Mouse (Mus musculus): ENCODE measurements around the gene 1700020D05Rik. TPM values are rescaled to one million over a fixed set of nuclear protein-coding genes. Genes with fewer than 3 reads are reported as not detected.
A peak's percentile ranks its signal among the peaks of the same experiment; 100 is the strongest.

The 1700020D05Rik gene
- polyA plus RNA-seq, 1 experiment from 2014 or later, result 0.34 TPM

- peak overlapping the region; percentile 86 for H3K9ac ChIP-seq (ENCODE audit: low read depth, low read length)
- 1% methylated on average over 23 of the region's 68 CpGs for WGBS
- ATAC-seq (ENCODE audit: low FRiP score) (peak; percentile 62; the same call in 1 of the 2 replicates), DNase-seq (ENCODE audit: low spot score) (peak; percentile 67)
- peaks cover 7% of the 10 kb centered on the region for H3K4me1 ChIP-seq (replicated peaks; ENCODE audit: control insufficient read depth, insufficient read depth, low read length)
- no peaks in the 10 kb centered on the region for H3K27me3 ChIP-seq (ENCODE audit: control insufficient read depth, insufficient read depth, low read length)
- peak overlapping the region; percentile 54; the same call in 1 of the 2 replicates for H3K27ac ChIP-seq (ENCODE audit: low read depth, low read length)
- H3K4me3 ChIP-seq (ENCODE audit: low read depth, low read length), result peak overlapping the region; percentile 63
- H3K36me3 ChIP-seq (ENCODE audit: control insufficient read depth, insufficient read depth, low read length), result no peaks in the 10 kb centered on the region
- peak overlapping the region; percentile 99 for H3K4me2 ChIP-seq (replicated peaks; ENCODE audit: low read depth, low read length)
- no peaks in the 10 kb centered on the region for H3K9me3 ChIP-seq (ENCODE audit: control insufficient read depth, low read length)
Observed at GRCm38 (mm10) chr19:5474281-5475068, 29.1 kb downstream of the 1700020D05Rik start.

- peak within 1 kb of the TSS; percentile 86 for H3K9ac ChIP-seq (ENCODE audit: low read depth, low read length)
- DNase-seq (ENCODE audit: low spot score) (peak; percentile 79), ATAC-seq (ENCODE audit: low FRiP score) (peak; percentile 71)
- peaks cover 7% of the 10 kb centered on the region for H3K4me1 ChIP-seq (replicated peaks; ENCODE audit: control insufficient read depth, insufficient read depth, low read length)
- peak within 1 kb of the TSS; percentile 99 for H3K4me2 ChIP-seq (replicated peaks; ENCODE audit: low read depth, low read length)
- peak within 1 kb of the TSS; percentile 63 for H3K4me3 ChIP-seq (ENCODE audit: low read depth, low read length)
- WGBS, result 2% methylated on average over 22 of the region's 22 CpGs
- peak within 1 kb of the TSS; percentile 54; the same call in 1 of the 2 replicates for H3K27ac ChIP-seq (ENCODE audit: low read depth, low read length)
- H3K9me3 ChIP-seq (ENCODE audit: control insufficient read depth, low read length), result no peaks in the 10 kb centered on the region
- H3K36me3 ChIP-seq (ENCODE audit: control insufficient read depth, insufficient read depth, low read length), result no peaks in the 10 kb centered on the region
- H3K27me3 ChIP-seq (ENCODE audit: control insufficient read depth, insufficient read depth, low read length), result no peaks in the 10 kb centered on the region
Observed at GRCm38 (mm10) chr19:5473720-5474119, 29.9 kb downstream of the 1700020D05Rik start, which contains the start of gene Efemp2. Gene Efemp2, plus strand, starts transcription at chr19:5473954.

DNA sequence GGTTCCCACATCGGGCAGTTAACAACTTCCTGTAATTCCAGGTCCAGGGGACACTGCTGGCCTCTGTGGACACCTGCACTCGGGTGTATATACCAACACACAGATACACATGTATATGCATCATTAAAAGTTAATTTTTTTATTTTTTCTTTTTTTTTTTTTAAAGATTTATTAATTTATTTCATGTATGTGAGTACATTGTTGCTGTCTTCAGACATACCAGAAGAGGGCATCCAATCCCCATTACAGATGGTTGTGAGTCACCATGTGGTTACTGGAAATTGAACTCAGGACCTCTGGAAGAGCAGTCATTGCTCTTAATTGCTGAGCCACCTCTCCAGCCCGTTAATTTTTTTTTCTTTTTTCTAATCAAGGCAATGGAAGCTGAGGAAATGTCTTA, 30.7 kb downstream of the 1700020D05Rik start:
- WGBS, result 76% methylated on average over 3 of the region's 3 CpGs

GRCm38 (mm10) chr19:5471846-5472245, 31.7 kb downstream of the 1700020D05Rik start:
- Histone ChIP-seq H3K4me3 (ENCODE audit: low read depth, low read length) (no peak overlapping the region), H3K36me3 (ENCODE audit: control insufficient read depth, insufficient read depth, low read length) (no peaks in the 10 kb centered on the region), H3K27me3 (ENCODE audit: control insufficient read depth, insufficient read depth, low read length) (no peaks in the 10 kb centered on the region), H3K4me2 (replicated peaks; ENCODE audit: low read depth, low read length) (no peak overlapping the region), H3K9ac (ENCODE audit: low read depth, low read length) (no peak overlapping the region), H3K9me3 (ENCODE audit: control insufficient read depth, low read length) (no peaks in the 10 kb centered on the region), H3K4me1 (replicated peaks; ENCODE audit: control insufficient read depth, insufficient read depth, low read length) (peaks cover 7% of the 10 kb centered on the region), H3K27ac (ENCODE audit: low read depth, low read length) (no peak overlapping the region)
- DNase-seq (ENCODE audit: low spot score) (no peak), ATAC-seq (ENCODE audit: low FRiP score) (no peak)
- 40% methylated on average over 4 of the region's 5 CpGs for WGBS

More for the DNA sequence above, 30.7 kb downstream of the 1700020D05Rik start:
- Histone ChIP-seq H3K36me3 (ENCODE audit: control insufficient read depth, insufficient read depth, low read length) (no peaks in the 10 kb centered on the region), H3K9ac (ENCODE audit: low read depth, low read length) (no peak overlapping the region), H3K27ac (ENCODE audit: low read depth, low read length) (no peak overlapping the region), H3K4me1 (replicated peaks; ENCODE audit: control insufficient read depth, insufficient read depth, low read length) (peaks cover 7% of the 10 kb centered on the region), H3K27me3 (ENCODE audit: control insufficient read depth, insufficient read depth, low read length) (no peaks in the 10 kb centered on the region), H3K4me2 (replicated peaks; ENCODE audit: low read depth, low read length) (no peak overlapping the region), H3K4me3 (ENCODE audit: low read depth, low read length) (no peak overlapping the region), H3K9me3 (ENCODE audit: control insufficient read depth, low read length) (no peaks in the 10 kb centered on the region)
- DNase-seq (ENCODE audit: low spot score) (no peak), ATAC-seq (ENCODE audit: low FRiP score) (no peak)

DNA sequence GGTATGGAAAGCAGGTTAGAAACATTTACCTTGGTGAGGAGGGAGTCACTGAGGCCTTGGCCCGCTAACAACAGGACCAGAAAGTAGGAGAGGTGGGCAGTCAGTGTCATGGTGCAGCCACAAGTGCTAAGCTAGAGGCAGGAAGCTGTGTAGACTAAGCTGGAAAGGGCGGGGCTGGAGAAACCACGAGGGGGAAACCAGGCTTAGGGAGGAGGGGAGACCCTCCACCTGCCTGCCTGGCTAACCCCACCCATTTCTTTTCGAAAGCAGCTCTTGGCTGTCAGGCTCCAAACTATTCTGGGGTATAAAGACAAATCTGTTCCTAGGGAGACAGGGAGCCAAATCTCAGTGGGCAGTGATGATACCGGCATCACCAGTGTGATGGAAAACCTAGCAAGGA, 35.2 kb downstream of the 1700020D05Rik start, which contains the start of gene Ctsw:
TSS of gene Ctsw (minus strand) at position 134 of the 400 bp plus-strand sequence.
- Histone ChIP-seq H3K36me3 (ENCODE audit: control insufficient read depth, insufficient read depth, low read length) (no peaks in the 10 kb centered on the region), H3K4me3 (ENCODE audit: low read depth, low read length) (no peak within 1 kb of the TSS), H3K27ac (ENCODE audit: low read depth, low read length) (no peak within 1 kb of the TSS), H3K4me2 (replicated peaks; ENCODE audit: low read depth, low read length) (no peak within 1 kb of the TSS), H3K4me1 (replicated peaks; ENCODE audit: control insufficient read depth, insufficient read depth, low read length) (peaks cover 4% of the 10 kb centered on the region; the same call in 1 of the 2 replicates), H3K9ac (ENCODE audit: low read depth, low read length) (no peak within 1 kb of the TSS), H3K27me3 (ENCODE audit: control insufficient read depth, insufficient read depth, low read length) (no peaks in the 10 kb centered on the region), H3K9me3 (ENCODE audit: control insufficient read depth, low read length) (no peaks in the 10 kb centered on the region)
- ATAC-seq (ENCODE audit: low FRiP score) (no peak), DNase-seq (ENCODE audit: low spot score) (no peak)
- WGBS, result 72% methylated on average over 5 of the region's 5 CpGs

DNA sequence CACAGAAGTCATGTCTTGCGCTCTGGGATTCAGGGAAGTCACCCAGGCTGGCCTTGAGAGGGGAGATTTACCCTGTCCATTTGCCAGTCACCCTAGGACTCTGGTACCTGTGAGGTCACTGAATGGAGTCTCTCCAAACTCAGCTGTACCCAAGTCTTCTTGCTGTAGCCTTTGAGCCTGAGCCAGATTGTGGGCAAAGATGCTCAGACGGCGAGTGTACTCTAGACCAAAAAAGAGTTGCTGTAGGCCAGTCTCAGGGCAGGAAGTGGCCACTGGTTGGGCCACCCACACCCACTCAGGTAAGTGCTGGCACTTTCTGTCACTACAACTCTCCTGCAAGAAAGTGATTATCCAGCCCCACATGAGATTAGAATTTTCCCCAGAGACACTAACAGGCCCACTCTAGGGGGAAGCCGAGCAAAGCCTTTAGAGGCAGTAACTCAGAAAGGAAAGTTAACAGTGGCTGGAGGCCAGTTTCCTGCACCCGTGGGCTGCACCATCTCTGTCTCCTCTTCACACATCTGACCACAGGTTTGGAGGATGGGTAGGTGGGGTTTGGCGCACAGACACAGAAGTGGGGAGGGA, 36.6 kb downstream of the 1700020D05Rik start:
- WGBS, result 93% methylated on average over 6 of the region's 6 CpGs
- Histone ChIP-seq H3K27me3 (ENCODE audit: control insufficient read depth, insufficient read depth, low read length) (no peaks in the 10 kb centered on the region), H3K9ac (ENCODE audit: low read depth, low read length) (no peak overlapping the region), H3K4me1 (replicated peaks; ENCODE audit: control insufficient read depth, insufficient read depth, low read length) (peaks cover 4% of the 10 kb centered on the region; the same call in 1 of the 2 replicates), H3K9me3 (ENCODE audit: control insufficient read depth, low read length) (no peaks in the 10 kb centered on the region), H3K36me3 (ENCODE audit: control insufficient read depth, insufficient read depth, low read length) (no peaks in the 10 kb centered on the region), H3K4me3 (ENCODE audit: low read depth, low read length) (no peak overlapping the region), H3K27ac (ENCODE audit: low read depth, low read length) (no peak overlapping the region), H3K4me2 (replicated peaks; ENCODE audit: low read depth, low read length) (no peak overlapping the region)
- DNase-seq (ENCODE audit: low spot score) (no peak), ATAC-seq (ENCODE audit: low FRiP score) (no peak)

DNA sequence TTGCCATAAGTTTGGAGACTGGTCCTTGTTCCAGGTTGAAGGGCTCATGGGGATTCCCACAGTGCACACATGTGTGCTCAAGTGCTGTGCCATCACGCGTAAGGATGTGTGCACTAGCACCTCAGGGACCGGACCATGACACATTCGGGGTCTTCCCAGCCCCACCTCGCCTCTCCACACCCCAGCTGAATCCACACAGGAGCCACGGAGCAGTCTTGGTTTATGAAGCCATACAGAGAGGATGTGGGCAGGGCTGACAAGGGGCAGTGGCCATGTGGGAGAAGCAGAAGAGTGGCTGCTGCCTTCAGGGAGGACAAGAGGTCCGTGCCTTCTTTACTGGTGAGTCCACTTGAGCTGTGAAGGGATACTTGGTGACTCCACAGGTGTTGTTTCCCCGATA, 38.5 kb downstream of the 1700020D05Rik start:
- Histone ChIP-seq H3K27me3 (ENCODE audit: control insufficient read depth, insufficient read depth, low read length) (no peaks in the 10 kb centered on the region), H3K9ac (ENCODE audit: low read depth, low read length) (no peak overlapping the region), H3K4me1 (replicated peaks; ENCODE audit: control insufficient read depth, insufficient read depth, low read length) (peaks cover 9% of the 10 kb centered on the region; the same call in 1 of the 2 replicates), H3K4me2 (replicated peaks; ENCODE audit: low read depth, low read length) (no peak overlapping the region), H3K4me3 (ENCODE audit: low read depth, low read length) (no peak overlapping the region), H3K9me3 (ENCODE audit: control insufficient read depth, low read length) (no peaks in the 10 kb centered on the region), H3K27ac (ENCODE audit: low read depth, low read length) (no peak overlapping the region), H3K36me3 (ENCODE audit: control insufficient read depth, insufficient read depth, low read length) (no peaks in the 10 kb centered on the region)
- 94% methylated on average over 8 of the region's 8 CpGs for WGBS
- ATAC-seq (ENCODE audit: low FRiP score) (no peak), DNase-seq (ENCODE audit: low spot score) (no peak)

DNA sequence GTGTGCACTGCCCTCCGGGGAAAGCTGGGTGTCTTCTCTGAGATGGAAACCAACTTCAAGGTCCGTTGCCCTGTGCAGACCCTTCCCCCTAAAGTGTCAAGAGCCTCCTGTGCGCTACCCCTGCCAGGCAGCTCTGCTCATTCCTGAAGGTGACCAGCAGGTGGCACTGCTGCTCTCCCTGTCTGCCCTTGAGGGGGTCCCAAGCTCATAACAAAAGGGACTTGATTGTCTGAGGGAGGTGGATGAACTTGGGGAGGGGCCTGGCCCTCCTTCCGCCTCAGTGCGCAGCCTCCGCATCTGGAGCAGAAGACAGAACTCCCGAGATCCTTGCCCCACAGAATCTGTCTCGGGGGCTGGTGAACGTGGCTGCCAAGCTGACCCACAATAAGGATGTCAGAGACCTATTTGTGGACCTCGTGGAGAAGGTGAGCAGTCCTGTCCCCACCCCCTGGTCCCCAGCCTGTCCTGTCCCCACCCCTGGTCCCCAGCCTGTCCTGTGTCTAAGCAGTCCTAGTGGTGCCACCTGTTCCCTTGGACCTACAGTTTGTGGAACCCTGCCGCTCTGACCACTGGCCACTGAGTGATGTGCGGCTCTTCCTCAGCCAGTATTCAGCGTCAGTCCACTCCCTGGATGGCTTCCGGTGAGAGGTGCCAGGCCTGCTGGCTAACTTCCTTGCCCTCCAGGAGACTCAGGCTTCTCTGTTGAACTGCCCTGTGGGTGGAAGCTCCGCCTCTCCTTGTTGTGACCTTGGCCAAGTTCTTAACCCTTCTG, 39.6 kb downstream of the 1700020D05Rik start:
- DNase-seq (ENCODE audit: low spot score) (peak; percentile 87), ATAC-seq (ENCODE audit: low FRiP score) (peak; percentile 65)
- WGBS, result 53% methylated on average over 15 of the region's 15 CpGs
- peak overlapping the region; percentile 2 for H3K4me3 ChIP-seq (ENCODE audit: low read depth, low read length)
- no peaks in the 10 kb centered on the region for H3K27me3 ChIP-seq (ENCODE audit: control insufficient read depth, insufficient read depth, low read length)
- peak overlapping the region; percentile 49; the same call in 1 of the 2 replicates for H3K27ac ChIP-seq (ENCODE audit: low read depth, low read length)
- H3K4me2 ChIP-seq (replicated peaks; ENCODE audit: low read depth, low read length), result peak overlapping the region; percentile 11
- H3K4me1 ChIP-seq (replicated peaks; ENCODE audit: control insufficient read depth, insufficient read depth, low read length), result peaks cover 9% of the 10 kb centered on the region; the same call in 1 of the 2 replicates
- peak overlapping the region; percentile 4; the same call in 1 of the 2 replicates for H3K9ac ChIP-seq (ENCODE audit: low read depth, low read length)
- no peaks in the 10 kb centered on the region for H3K9me3 ChIP-seq (ENCODE audit: control insufficient read depth, low read length)
- no peaks in the 10 kb centered on the region for H3K36me3 ChIP-seq (ENCODE audit: control insufficient read depth, insufficient read depth, low read length)

All from hindbrain, embryonic 11.5 days (tissue).